Mouse (Mus musculus): Measurements from ENCODE around the gene Emx2. TPM values are rescaled to one million over a fixed set of nuclear protein-coding genes. Genes with fewer than 3 reads are reported as not detected.

Emx2 gene
- polyA plus RNA-seq, 1 experiment, result not detected

- Histone ChIP-seq H3K27me3 (ENCODE audit: control insufficient read depth, insufficient read depth, insufficient read length) (no peaks in the 10 kb centered on the region), H3K4me3 (ENCODE audit: insufficient read depth, poor library complexity, severe bottlenecking) (no peak overlapping the region), H3ac (ENCODE audit: control insufficient read depth, insufficient read length, low read depth) (no peak overlapping the region), H3K79me2 (ENCODE audit: control insufficient read depth, insufficient read depth) (no peaks in the 10 kb centered on the region), H3K79me3 (ENCODE audit: low read depth) (no peaks in the 10 kb centered on the region), H3K36me3 (ENCODE audit: control insufficient read depth, insufficient read depth) (no peaks in the 10 kb centered on the region)
- TF ChIP-seq USF1 (IDR thresholded peaks at IDR 0.05; ENCODE audit: low read depth) (no peak), MYOG (IDR thresholded peaks at IDR 0.05; ENCODE audit: control insufficient read depth, extremely low read depth, insufficient read length) (no peak), FOSL1 (IDR thresholded peaks at IDR 0.05; ENCODE audit: insufficient read depth, low read length, poor library complexity, severe bottlenecking) (no peak)
Measured at GRCm38 (mm10) chr19:59513181-59513580, 55.0 kb downstream of the Emx2 start.

Other genes with a start within 250 kb of the Emx2 start
- gene Kcnk18, start 239.2 kb upstream of the Emx2 start, polyA plus RNA-seq (2012; fragmentation: generic; extraction: Trizol), result not detected
- gene Slc18a2, start 197.5 kb upstream of the Emx2 start, polyA plus RNA-seq (2012; fragmentation: generic; extraction: Trizol), result 0.22 TPM
- 230 TPM for gene Rps12-ps3, start 136.1 kb upstream of the Emx2 start, polyA plus RNA-seq (2012; fragmentation: generic; extraction: Trizol)
- gene Pdzd8, start 112.6 kb upstream of the Emx2 start, polyA plus RNA-seq (2012; fragmentation: generic; extraction: Trizol), result 7.3 TPM